Mouse (Mus musculus) brain, embryonic 14.5 days (tissue): ENCODE measurements around the gene Slc25a43.

ENCODE experiments used
- CTCF ChIP-seq: fragments of 200-500 bp; IDR thresholded peaks from 2 replicates; pipeline ENCODE4 v1.5.1; 2012; ENCODE audit warnings: inconsistent platforms, mild to moderate bottlenecking, moderate library complexity, borderline replicate concordance; ENCODE audit not compliant: insufficient read depth, insufficient read length; ENCODE audit errors: extremely low read depth
- POLR2A ChIP-seq: fragments of 200-500 bp; IDR thresholded peaks from 2 replicates; pipeline ENCODE4 v1.6.1; 2012; ENCODE audit warnings: mild to moderate bottlenecking, inconsistent platforms, borderline replicate concordance; ENCODE audit not compliant: poor library complexity, insufficient read depth, insufficient read length, severe bottlenecking; ENCODE audit errors: extremely low read depth

- TF ChIP-seq CTCF (peak; percentile 70), POLR2A (no peak)
These were observed 76.7 kb downstream of the Slc25a43 start for GRCm38 (mm10) chrX:36820201-36820600.
